Mouse (Mus musculus) monocyte, adult 5-6 weeks (primary cell): ENCODE data around the gene Traf6. TPM values are rescaled to one million over a fixed set of nuclear protein-coding genes. Genes with fewer than 3 reads are reported as not detected.

Source experiments
- ATAC-seq: fragments of 153-309, 156-312 bp; replicated peaks from 2 replicates; pipeline ENCODE4 v1.8.0; 2017; ENCODE audit warnings: mild to moderate bottlenecking; ENCODE audit not compliant: low TSS enrichment, insufficient number of reproducible peaks, severe bottlenecking, poor library complexity, low FRiP score
- total RNA-seq: library from RNA; stranded (forward); fragments of 200-1000, 200-491, 200-594 nt; gene quantifications from 3 replicates; pipeline ENCODE4 v1.2.3, GENCODE M21; 2017

Gene Traf6
- total RNA-seq, 1 experiment from 2014 or later: 21.0 TPM

- ATAC-seq: no peak
These were observed 12.1 kb downstream of the Traf6 start for GRCm38 (mm10) chr2:101690252-101690827.

DNA sequence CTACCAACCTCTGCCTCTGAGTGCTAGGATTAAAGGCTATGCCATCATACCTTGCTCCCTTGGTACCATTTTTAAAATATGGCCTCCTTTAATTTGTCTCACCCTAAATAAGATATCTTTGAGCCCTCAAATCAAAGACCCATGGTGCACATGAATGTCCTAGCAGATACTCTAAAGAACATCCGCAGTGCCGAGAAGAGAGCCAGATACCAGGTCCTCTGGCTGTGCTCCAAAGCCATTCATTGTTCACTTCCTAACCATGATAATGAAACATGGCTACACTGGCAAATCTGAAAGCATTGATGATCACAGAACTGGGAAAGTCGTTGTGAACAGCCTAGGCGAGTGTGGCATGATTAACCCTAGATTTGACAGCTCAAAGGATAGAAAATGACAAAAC, 14.8 kb downstream of the Traf6 start:
- no peak for ATAC-seq

GRCm38 (mm10) chr2:101693577-101694215, 15.5 kb downstream of the Traf6 start:
- ATAC-seq: no peak

- ATAC-seq: no peak
These were observed 17.4 kb downstream of the Traf6 start for GRCm38 (mm10) chr2:101695584-101695983.

DNA sequence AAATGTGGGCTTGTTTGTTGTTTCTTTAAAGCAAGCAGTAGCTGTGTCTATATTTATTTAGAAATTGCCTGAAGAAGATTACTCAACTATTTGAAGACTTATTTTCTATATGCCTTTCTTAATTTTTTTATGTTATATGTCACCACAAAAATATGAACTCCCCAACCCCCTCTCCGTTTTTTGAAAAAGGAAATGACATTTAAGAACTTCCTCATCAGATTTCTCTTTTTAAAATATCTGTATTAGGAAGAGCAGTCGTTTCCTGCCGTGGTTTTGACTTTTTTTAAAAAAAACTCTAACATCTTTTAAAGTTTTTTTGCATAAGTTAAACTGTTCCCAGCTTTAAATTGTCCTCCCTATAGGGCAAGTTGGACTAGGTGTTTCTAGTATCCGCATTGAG, 21.1 kb downstream of the Traf6 start:
- ATAC-seq: no peak

GRCm38 (mm10) chr2:101705941-101706485, 27.8 kb downstream of the Traf6 start:
- ATAC-seq: no peak

- no peak for ATAC-seq
These were observed 33.4 kb downstream of the Traf6 start for GRCm38 (mm10) chr2:101711608-101712007.

DNA sequence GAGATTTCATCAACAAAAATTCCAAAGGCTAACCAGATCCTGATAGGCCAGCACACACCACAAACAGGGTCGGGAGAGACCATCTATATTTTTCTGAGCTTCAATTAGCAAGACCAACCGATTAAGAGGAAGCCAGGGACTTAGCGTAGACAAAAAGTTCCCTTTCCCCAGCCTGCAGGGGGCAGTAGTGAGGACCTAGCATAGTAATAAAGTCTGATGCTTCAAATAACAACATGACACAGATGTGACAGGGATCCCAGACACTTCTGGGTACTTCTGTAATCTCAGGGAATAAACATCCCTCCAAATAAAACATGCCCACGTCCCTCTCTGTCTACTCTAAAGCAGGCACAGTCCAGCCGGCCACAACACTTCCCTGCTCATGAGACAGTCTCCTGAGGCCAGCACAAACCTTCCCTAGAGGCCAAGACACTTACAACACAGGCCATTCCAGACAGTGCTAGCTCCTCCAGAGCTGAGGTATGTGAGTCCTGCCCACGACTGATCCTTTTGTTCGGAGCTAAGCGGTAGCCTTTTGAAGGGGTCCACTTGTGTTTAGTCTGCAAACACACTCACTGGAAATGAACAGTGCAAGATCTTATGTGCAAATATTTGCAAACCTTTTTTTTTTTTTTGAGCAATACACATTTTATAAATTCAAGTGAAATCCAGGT, 37.6 kb downstream of the Traf6 start:
- peak; percentile 68 for ATAC-seq

GRCm38 (mm10) chr2:101717162-101717561, 38.9 kb downstream of the Traf6 start:
- no peak for ATAC-seq

DNA sequence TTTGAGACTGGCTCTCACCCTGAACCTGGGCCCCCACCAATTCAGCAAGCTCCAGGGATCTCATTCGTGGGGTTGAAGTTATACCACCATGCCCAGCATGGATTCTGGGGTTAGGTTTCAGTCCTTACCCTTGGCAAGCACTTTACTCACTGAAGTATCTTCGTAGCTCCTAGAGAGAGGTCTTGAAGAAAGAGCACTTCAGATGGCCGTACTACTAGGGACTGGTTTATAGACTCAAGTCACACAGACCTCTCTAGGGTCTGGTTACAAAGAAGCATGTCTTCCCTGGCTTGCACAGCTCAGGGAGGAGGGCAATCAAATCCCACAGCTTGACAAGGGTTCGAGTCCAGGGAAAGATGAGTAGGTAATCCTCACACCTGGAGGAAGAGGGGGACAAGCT, 43.6 kb downstream of the Traf6 start:
- ATAC-seq: no peak

GRCm38 (mm10) chr2:101722370-101723332, 44.4 kb downstream of the Traf6 start:
- ATAC-seq: no peak

DNA sequence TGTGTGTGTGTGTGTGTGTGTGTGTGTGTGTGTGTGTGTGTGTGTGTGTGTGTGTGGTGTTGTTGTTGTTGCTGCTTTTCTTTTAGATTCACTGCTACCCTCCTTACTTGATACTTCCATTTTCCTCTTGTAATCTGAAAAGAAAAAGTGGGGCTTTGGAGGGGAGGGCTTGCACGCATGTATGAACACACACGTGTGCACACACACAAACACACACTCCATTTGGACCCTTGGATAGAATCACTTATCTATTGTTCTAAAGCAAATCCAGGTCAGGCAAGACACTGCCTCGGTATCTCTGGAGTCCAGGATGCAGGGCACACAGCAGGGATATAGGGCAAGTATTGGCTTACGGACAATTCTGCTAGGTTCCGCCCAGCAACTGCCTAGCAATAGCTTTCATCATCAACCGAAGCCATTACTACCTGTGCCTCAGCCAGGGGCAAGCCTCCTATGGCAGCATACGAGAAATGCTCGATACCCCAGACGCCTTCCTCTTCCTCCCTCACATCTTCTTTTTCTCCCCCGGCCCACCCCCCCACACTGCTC, 45.2 kb downstream of the Traf6 start:
- no peak for ATAC-seq

GRCm38 (mm10) chr2:101727787-101728186, 49.6 kb downstream of the Traf6 start:
- ATAC-seq: no peak

DNA sequence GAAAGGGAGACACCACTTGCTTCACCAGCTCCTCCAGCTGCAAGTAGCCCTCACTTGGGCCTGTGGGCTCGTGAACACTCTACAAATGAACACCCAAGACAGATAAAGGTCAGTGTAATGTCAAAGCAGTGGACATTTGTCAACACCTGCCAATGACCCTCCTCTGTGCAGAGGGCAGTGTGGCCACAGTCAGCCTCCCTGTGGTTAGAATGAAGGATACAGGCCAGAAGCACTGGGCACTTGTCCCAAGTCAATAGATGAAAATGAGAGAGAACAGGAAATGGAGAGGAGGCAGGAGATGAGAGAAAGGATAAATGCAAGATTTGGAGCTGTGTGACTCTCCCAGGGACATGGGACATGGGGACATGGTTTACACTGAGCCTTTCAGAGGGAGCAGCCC, 51.2 kb downstream of the Traf6 start:
- ATAC-seq: no peak

GRCm38 (mm10) chr2:101730972-101731371, 52.7 kb downstream of the Traf6 start:
- ATAC-seq: no peak

- peak; percentile 98 for ATAC-seq
These were observed 54.6 kb downstream of the Traf6 start for GRCm38 (mm10) chr2:101732777-101733210.

- ATAC-seq: no peak
These were observed 55.3 kb downstream of the Traf6 start for GRCm38 (mm10) chr2:101733564-101733963.

DNA sequence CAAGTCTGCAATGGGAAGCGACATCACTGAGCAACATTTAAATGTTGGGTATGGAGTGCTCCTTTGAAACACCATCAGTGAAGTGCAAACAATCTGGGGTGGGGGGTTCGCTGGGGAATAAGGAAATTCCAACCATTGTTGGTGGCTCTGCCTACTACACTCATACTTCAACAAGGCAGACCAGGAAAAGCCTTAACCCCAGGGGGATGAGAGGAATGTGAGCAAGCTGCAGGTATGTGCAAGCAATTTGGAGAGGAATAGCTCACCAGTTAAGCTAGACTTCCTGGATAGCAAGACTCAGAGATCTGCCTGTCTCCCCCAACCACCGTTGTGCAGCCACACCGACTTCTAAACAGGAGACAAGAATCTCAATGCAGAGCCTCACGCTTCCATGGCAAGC, 61.7 kb downstream of the Traf6 start:
- no peak for ATAC-seq

- no peak for ATAC-seq
These were observed 63.4 kb downstream of the Traf6 start for GRCm38 (mm10) chr2:101741653-101742052.
